Mouse (Mus musculus) small intestine, adult 2 months (tissue): Measurements from ENCODE around the gene Gba.

Experiments used
- CTCF ChIP-seq: fragments of 200-500 bp; IDR thresholded peaks from 2 replicates; pipeline ENCODE4 v1.5.1; 2012; ENCODE audit warnings: low read depth, mild to moderate bottlenecking, control low read depth, inconsistent platforms, low read length, moderate library complexity, mixed read lengths; ENCODE audit not compliant: insufficient replicate concordance, insufficient read length; ENCODE audit errors: extremely low read depth
- POLR2A ChIP-seq: fragments of 200-500 bp; IDR thresholded peaks from 2 replicates; pipeline ENCODE4 v1.6.1; 2012; ENCODE audit warnings: low read depth, mild to moderate bottlenecking, control low read depth, inconsistent platforms, low read length, moderate library complexity

DNA sequence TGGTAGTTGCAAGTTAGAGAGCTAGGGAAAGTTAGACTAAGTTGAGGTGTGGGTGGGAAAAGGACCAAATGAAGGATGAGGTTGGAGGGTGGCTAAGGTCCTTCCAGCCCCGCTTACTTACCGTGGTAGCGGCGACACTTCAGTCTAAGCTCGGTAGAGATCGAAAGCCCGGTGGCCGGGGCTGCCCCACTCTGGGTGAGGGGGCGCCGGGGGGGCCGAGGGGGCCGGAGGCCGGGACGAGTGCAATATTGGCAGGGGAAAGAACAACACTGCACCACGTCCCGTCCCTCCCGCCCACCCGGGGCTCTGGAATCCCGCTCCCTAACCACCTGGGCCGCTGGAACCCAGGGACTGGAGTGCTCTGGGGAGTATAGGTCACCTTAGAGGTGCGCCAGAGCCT, 24.2 kb downstream of the Gba start, which contains the start of gene Mtx1:
- TF ChIP-seq CTCF, result no peak
- no peak for TF ChIP-seq POLR2A
